Mouse (Mus musculus) left cerebral cortex, postnatal 25 days (tissue): ENCODE measurements around the gene Sox13. TPM values are rescaled to one million over a fixed set of nuclear protein-coding genes. Genes with fewer than 3 reads are reported as not detected.

ENCODE experiments used
- DNase-seq, 2 experiments: peaks; one replicate each; pipeline ENCODE4 v3.0.0; 2022; ENCODE audit warnings: low spot score in 2 of 2, mixed read lengths in 1 of 2
- intact Hi-C: fragments of 180-260 bp; cut with DNase I; formaldehyde crosslinking; loops from one replicate; pipeline ENCODE4 v1.15.1; 2025
- total RNA-seq, 2 experiments: library from RNA; stranded (reverse); gene quantifications; 2 replicates each; pipeline ENCODE4 v1.2.3; 2021

Sox13 gene
- total RNA-seq, 2 experiments from 2014 or later = 7.6 to 11.0 TPM

- intact Hi-C loops = no loop called here
- DNase-seq = peak; percentile 9 to 25
Measured at GRCm38 (mm10) chr1:133434018-133434755, 10.0 kb upstream of the Sox13 start.

GRCm38 (mm10) chr1:133432566-133432965, 8.4 kb upstream of the Sox13 start:
- intact Hi-C loops = no loop called here
- DNase-seq = no peak

DNA sequence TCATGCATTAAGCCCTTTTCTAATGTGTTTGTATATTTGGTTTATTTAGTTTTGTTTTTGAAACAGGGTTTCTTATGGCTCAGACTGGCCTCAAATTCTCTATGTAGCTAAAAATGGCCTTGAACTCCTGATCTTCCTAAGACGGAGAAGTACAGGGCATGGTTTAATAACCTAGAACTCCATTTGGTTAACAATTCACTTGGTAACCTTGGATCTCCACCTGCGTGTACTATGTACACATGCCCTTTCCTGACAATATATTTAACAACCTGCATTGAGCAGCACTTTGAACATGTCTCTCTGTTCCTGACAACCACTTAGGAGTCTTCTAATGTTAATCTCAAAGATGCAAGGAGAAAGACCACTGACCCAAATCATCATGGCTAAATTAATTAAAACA, 7.0 kb upstream of the Sox13 start:
- intact Hi-C loops = no loop called here
- no peak for DNase-seq

DNA sequence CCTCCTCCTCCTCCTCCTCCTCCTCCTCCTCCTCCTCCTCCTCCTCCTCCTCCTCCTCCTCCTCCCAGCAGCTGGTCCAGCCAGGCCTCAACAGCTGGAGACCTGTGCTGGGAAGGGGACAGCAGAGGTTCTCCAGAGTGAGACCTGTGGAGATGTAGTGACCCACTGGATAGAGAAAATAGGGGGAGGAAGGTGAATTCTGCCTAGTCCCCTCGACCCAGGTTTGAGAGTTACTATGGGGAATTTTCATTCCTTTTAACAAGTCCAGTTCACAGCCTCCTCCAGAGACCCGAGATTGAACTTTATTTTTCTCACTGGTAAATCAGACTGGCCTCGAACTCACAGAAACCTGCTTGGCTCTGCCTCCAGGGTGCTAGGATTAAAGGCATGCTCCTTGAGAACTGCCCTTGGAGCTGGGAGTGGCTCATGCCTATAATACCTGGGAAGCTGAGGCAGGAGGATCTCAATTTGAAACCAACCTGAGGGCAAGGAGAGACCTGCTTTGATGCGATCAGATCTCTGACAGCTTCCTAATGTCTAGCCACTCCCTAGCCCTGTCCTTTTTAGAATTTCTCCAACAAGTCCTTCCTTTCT, 467 bp upstream of the Sox13 start:
- intact Hi-C loops = no loop called here
- no peak for DNase-seq

DNA sequence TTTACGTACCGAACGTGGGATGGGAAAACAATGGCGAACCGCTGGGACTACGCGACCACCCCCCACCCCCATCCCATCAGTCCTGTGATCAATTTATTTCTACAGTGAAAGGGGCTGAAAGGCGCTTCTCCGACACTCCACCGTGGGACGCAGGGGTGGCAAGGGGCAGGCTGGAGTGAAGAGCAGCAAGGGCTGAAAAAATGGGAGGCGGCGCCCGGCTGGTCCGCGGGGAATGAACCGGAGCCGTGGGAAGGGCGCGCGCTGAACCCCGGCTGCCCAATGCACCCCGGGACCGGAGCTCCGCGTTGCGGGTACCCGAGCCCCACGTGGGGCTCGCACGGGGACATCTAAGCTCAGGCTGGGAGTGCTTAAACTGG, 1.0 kb downstream of the Sox13 start:
- no peak for DNase-seq
- intact Hi-C loops = loop anchor here (2.0 kb wide), 2 partner anchors 38 to 70 kb away; no protein-coding TSS in a partner anchor

GRCm38 (mm10) chr1:133422615-133423161, 1.5 kb downstream of the Sox13 start:
- peak in 1 of 2 experiments; percentile 12 for DNase-seq
- intact Hi-C loops = loop anchor here (2.0 kb wide), 2 partner anchors 38 to 70 kb away; no protein-coding TSS in a partner anchor

GRCm38 (mm10) chr1:133421975-133422570, 2.1 kb downstream of the Sox13 start:
- no peak for DNase-seq
- intact Hi-C loops = loop anchor here (2.0 kb wide), 2 partner anchors 37 to 71 kb away; no protein-coding TSS in a partner anchor

DNA sequence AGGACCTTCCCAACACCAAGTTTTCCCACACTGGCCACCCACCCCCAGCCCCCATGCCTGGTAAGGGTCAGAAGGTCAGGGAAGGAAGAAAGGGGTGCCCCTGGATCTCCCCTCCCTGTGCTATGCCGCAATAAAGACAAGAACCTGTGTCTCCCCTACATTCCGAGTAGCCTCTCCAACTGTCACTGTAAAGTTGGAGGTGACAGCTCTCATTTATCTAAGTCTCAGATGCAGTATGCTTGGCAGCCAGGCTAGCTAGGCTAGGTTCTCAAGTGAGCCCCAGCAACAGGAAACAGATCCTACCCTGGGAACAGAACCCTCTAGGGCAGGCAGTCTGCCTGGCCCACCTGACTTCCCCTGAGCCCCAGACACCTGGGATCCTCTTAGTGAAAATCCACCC, 3.1 kb downstream of the Sox13 start:
- DNase-seq = no peak
- intact Hi-C loops = no loop called here

- intact Hi-C loops = no loop called here
- no peak for DNase-seq
Measured at GRCm38 (mm10) chr1:133420491-133420890, 3.7 kb downstream of the Sox13 start.

- DNase-seq = no peak
- intact Hi-C loops = no loop called here
Measured at GRCm38 (mm10) chr1:133419178-133419834, 4.9 kb downstream of the Sox13 start.

GRCm38 (mm10) chr1:133418164-133418800, 5.9 kb downstream of the Sox13 start:
- peak; percentile 5 to 12 for DNase-seq
- intact Hi-C loops = no loop called here

DNA sequence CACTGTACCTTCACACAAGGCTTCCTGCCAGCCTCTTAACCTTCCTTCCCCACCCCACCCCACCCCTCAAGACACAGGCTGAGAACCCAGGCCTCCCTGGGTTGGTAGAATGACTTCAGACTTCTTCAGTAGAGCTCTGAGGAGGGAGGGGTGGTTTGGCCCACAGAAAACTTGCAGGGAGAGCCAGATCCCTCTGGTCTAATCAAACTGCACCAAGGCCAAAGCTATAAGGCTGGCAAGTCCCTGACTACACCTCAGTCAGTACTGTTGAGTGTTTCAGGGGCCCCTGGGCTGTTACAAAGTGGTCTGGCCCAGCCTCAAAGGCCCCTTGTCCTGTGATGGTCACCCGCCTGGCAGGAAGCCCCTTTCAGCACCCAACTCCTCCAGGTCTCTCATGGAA, 6.6 kb downstream of the Sox13 start:
- intact Hi-C loops = no loop called here
- DNase-seq = no peak

DNA sequence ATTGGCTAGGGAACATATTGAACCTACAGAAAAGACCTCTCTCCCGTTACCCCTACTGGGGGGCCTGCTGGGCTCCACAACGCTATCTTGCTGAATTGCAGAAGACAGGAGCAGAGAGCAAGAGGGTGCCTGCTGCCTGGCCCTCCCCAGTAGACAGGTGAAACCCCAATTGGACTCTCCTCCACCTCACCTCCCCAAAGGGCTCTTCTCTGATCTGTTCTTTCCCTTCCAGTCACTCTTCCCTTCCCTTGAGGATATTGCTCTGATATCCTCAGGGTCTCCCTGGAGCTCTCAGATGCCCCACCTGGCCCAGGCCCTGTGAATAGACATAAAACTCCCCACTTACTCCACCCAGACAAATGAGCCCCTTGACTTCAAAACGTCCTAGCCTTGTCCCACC, 7.1 kb downstream of the Sox13 start:
- no peak for DNase-seq
- intact Hi-C loops = no loop called here

GRCm38 (mm10) chr1:133416472-133416871, 7.7 kb downstream of the Sox13 start:
- intact Hi-C loops = no loop called here
- no peak for DNase-seq

DNA sequence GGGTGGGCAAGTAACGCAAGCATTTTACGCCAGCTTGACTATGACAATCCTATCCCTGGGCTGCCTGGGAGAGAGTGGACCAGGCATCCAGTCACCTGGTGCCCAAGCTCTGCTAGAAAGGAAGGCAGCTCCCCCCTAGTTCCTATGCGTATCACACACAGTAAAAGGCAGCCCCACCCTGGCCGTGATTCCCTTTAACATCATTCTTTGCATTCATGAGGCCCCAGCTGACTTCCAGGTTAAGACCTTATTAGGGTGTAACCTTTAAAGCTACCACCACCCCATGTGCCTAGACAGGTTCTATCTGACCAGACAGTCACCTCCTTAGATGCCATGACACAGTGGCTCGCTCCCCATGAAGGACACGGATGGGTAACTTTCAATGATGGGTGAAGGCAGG, 8.7 kb downstream of the Sox13 start:
- no peak for DNase-seq
- intact Hi-C loops = no loop called here

DNA sequence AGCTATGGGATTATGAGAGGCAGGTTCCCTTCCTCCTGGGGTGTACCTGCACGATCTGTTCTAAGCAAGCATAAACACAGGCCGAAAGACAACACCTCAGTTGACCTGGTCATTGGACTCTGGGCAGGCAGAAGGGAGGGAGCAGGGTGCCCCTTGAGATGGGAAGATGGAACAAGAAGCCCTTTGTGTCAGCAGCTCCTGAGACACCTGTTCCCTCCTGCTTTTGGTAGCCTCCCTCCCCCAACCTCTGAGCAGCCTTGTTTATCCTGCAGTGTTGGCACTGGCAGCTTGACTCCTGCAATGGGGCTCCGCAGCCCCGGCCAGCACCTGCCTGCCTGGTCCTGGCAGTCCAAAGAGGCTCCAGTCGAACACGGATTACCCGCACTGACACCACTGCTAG, 9.1 kb downstream of the Sox13 start:
- DNase-seq = no peak
- intact Hi-C loops = no loop called here

DNA sequence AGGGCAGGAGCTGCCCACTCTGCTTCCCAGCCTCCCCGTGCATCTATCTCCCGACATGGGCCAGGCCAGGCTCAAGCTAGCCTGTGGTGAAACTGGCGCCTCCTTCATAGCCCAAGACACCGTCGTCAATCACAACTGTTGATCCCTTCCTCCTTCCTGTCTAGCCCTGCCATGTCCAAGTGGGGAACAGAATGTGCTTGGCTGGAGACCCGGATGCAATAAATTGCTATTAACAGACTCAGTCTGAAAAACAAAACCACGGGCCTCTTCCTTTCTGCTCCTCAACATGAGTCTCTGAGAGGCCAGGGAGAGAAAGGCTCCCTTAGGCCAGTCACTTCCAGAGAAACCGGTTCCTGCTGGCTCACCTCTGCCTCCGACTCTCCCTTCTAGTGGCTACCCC, 11.2 kb downstream of the Sox13 start:
- DNase-seq = no peak
- intact Hi-C loops = no loop called here

DNA sequence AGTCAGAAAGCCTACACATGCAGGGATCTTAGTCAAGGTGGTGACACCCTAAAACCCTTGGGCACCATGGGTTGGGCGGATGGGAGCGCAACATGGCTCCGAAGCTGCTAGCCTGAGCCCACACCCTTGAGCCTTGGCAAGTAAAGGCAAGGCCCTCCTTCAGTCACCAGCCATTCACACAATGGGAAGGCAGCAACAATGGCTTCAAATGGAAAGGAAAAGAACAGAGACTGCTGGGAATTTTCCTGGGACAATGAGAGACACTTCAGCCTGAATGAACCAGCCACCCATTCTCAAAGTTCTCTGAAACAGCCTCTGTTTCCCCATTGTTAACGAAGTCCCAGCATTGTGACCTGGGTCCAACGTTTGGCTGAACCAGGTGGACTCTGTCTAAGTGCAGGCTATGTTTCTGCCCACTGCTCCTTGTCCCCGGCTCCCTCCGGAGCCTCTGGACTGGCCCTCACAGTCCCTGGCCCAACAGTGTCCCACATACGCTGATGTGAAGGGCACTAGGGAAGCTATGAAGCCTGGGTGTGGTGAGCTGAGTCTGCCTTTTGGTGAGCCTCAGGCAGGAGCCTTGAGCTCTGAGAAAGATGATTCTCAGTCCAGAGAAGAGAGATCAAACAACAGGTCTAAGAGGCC, 12.6 kb downstream of the Sox13 start:
- DNase-seq = no peak
- intact Hi-C loops = no loop called here

DNA sequence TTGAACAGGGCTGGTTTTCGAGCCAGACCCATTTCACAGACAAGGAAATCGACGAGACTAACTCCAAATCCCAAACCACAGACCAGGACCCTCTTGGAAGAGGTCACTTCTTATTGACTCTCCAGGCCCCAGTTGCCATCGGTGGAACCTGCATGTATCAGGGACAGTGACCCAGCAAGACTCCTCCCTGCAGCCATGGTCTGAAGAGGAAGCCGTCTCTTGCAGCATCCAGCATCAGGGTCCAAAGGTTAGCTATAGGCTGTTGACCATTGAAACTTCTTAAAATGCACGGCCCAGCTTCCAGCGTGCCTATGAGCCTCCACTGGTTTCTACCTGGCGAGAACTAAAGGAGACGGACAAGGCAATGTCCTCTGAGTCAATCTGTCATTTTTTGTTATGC, 14.4 kb downstream of the Sox13 start:
- intact Hi-C loops = no loop called here
- DNase-seq = no peak
